Mouse (Mus musculus) mouse trophoblast stem cell (cell line): Measurements from ENCODE around the gene Galnt18.

ENCODE experiments used
- in situ Hi-C, 2 experiments: fragments of 300-500 bp; cut with MseI, MboI; formaldehyde crosslinking; loops; 2 replicates in 1 of 2; 3 replicates in 1 of 2; pipeline ENCODE4 v1.15.1; 2025

Gene Galnt18

GRCm38 (mm10) chr7:111772398-111772797 lies 7.4 kb downstream of the Galnt18 start:
- in situ Hi-C loops, result no loop called here

- in situ Hi-C loops, result no loop called here
These were observed 8.5 kb downstream of the Galnt18 start for GRCm38 (mm10) chr7:111771251-111771801.

- in situ Hi-C loops, result no loop called here
These were observed 9.2 kb downstream of the Galnt18 start for GRCm38 (mm10) chr7:111770585-111770984.

GRCm38 (mm10) chr7:111766145-111766767 lies 13.5 kb downstream of the Galnt18 start:
- in situ Hi-C loops, result no loop called here

DNA sequence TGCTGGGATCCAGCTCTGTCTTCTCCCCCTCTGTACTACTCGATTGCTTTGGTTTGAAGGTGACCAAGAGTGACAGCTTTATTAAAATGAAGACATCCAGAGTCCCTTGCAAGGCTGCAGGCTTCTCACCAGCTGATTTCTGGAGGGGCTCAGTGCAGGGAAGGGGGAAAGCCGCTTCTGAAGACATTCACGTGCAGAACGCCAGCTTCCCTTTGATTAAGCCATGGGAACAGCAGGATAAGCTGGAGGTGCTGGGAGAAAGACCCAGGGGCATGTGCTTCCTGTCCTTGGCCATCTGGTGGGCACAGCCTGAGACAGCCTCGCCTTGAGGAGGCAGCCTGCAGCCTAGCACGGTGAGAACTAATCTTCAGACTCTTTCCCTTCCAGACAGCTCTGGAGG lies 17.0 kb downstream of the Galnt18 start:
- in situ Hi-C loops, result no loop called here

- in situ Hi-C loops, result no loop called here
These were observed 31.2 kb downstream of the Galnt18 start for GRCm38 (mm10) chr7:111748571-111749071.

GRCm38 (mm10) chr7:111744770-111745169 lies 35.0 kb downstream of the Galnt18 start:
- in situ Hi-C loops, result no loop called here

- in situ Hi-C loops, result no loop called here
These were observed 38.2 kb downstream of the Galnt18 start for GRCm38 (mm10) chr7:111741595-111741994.

DNA sequence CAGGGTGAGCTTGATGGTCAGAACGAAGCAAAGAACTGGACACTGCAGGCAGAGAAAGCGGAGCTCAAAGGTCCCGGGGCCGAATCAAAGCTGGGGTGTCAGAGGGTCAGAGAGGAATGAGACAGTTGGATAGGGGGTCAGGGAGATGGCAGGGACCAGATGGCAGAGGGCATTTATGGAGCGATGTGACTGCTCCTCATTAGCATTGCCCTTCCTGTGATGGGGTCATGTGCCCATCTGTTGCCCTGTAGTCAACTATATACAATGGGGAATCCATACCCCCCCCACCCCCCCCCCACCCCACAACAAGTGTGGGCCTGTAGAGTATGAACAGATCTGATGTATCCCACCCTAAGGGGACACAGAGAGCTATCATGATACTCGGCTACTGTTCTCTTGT lies 39.7 kb downstream of the Galnt18 start:
- in situ Hi-C loops, result no loop called here

DNA sequence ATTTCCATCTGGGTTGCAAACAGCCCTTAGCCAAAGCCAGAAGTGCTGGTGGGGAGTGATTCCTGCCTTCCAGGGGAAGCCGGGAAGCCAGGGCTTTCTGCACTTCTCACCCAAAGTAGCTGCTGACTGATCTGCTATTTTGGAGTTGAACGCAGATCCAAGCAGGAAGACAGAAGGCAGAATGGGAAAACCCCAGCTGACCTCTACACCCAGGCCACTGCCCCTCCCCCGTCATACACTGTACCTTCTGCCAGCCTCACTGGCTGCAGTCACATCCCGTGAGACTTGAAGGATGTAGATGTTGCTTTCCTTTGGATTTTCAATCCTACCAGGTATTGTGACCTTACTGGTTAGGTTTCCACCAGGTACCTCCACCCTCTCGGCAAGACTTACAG lies 40.4 kb downstream of the Galnt18 start:
- in situ Hi-C loops, result no loop called here

- in situ Hi-C loops, result no loop called here
These were observed 41.1 kb downstream of the Galnt18 start for GRCm38 (mm10) chr7:111738456-111739370.

DNA sequence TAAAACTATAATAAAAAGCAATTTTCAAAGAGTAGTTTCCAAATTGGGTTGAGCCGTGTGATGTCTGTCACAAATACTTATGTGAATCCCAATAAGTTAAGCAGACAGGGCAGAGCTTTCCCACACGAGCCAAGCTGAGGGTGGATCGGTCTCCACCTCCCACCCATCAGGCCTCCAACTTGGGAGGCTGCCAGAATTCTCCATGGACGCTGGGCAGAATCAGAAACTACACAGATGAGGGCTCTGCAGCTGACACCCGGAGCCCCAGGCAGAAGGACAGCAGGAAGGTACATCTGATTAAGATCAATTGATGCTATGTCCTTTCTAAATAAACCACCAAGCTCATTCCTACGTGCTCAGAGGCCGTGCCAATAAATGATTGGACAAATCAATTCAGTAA lies 42.4 kb downstream of the Galnt18 start:
- in situ Hi-C loops, result no loop called here

DNA sequence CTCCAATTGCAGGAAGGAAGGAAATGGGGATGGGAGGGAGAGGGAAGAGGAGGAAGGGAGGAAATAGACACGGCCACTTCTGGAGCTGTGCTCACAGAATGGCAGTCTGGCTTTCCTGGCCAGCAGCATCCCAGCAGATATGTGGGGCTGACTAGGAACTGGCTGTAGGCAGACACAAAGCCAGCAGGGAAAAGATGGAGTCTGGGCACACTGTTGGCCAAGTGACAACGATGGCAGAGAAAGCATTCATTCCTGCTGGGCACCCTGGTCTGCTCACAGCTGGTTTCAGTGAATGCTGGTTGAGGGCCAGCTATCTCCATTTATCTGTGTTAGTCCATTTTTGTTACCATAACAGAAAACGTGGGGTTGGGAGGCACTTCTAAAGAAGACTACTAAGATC lies 43.4 kb downstream of the Galnt18 start:
- in situ Hi-C loops, result no loop called here

DNA sequence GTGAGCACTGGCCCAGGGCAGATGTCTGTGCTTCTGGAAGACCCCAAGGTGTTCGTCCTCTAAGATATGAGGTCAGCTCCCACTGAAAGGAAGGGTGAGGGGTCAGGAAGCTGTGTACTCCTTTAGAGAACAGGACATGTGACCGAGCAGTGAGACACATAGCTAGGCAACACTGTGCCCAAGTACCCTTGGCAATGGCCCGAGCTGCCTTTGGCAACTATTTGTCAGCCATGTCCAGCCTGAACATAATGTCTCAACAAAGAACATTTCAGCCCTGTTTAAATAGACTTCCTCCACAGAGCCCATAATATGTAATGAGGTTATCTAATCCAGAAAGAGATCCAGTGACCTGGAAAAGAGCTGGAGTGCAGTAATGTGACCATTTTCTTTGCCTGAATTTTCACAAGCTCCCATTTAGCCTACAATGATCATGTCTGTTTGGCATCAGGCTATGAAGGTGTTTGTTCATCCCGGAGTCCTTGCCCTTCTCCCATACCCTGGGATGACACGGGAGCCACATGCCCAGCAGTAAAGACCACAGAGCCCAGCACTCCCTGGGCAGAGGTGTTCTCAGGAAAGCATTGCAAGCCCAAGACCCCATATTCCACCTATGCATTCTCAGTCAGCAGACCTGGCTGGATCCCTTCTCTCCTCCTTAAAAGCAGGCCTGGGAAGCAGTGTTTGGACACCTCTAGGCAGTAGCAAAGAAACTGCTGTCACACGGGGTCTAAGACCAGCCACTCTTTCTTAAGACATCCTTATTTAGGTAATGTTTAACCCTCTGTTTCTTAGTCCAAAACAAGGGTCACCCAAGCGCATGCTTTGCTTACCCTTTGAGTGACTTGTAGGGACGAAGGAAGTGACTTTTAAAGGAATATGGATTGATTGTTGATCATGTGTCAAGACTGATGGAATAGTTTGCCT lies 49.2 kb downstream of the Galnt18 start:
- in situ Hi-C loops, result no loop called here

DNA sequence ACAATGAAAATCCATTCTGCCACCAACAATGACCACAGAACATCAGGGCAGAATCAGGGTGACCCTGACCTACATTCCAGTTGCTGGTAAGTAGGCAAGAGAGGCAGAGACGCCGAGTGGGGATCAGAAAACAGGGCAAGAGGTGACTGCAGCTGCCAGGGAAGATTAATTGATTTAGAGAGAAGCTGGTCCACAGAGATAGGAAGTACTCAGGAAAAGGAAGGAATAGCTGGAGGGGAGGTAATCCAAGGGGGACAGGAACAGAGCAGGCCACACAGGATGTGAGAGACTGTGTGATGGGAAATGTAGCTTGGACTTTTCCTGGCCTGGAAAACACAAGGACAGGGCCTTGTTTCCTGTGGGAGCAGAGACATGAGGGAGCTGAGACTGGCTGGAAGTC lies 52.8 kb downstream of the Galnt18 start:
- in situ Hi-C loops, result no loop called here

- in situ Hi-C loops, result no loop called here
These were observed 55.0 kb downstream of the Galnt18 start for GRCm38 (mm10) chr7:111724730-111725129.

DNA sequence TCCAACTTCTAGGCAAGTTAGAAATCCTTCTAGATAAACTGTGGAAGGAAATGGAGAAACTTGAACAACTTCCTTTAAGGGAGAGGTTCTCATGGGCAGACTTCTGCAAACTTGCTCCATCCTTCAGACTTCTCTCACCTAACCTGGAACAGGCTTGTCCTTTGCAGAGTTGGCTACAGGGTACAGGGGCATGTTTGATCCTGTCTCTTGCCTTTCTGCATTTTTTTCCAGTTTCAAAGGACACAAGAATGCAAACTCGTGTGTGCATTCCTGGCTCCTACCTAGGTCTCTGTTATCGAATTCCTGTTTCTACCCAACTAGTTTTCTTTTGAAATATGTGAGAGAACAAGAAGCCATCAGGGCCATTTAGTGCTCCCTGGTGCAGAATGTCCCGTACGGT lies 55.8 kb downstream of the Galnt18 start:
- in situ Hi-C loops, result no loop called here

- in situ Hi-C loops, result no loop called here
These were observed 58.5 kb downstream of the Galnt18 start for GRCm38 (mm10) chr7:111721308-111721698.

DNA sequence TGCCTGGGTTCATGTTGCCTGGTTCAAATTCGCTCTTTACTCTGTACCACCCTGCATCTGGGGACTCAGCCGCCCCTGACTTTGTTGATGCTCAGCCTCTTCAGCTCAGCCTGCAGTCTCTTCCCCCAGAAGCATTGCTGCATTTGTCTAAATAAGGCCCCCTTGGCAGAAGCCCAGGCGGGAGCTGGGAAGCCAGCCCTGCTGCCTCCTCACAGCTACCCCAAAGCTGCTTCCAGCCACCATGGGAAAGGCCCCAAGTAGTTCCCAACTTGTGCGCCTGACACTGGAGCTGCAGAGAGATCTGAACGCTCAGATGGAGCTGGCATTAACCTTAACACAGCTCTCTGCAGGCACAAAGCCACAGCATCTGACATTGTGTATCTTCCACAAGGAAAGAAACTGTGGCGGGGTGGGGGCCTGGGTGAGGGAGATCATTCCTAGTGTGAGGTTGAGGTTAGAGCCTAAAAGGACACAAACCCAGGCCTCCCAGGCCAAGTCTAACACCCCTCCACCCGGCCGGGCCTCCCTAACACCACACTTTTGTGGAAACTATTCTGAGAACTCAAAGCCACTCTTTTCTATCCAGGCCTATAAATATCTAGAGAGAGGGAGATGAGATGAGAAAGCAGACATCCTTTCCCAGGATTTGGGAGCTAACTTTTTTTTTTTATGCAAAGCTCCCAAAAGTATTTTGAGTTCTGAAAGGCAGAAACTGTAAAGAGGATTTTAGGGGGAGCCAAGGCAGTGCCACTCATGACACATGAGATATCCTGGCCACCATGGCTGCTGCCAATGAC lies 59.1 kb downstream of the Galnt18 start:
- in situ Hi-C loops, result no loop called here

GRCm38 (mm10) chr7:111718900-111719299 lies 60.9 kb downstream of the Galnt18 start:
- in situ Hi-C loops, result no loop called here
